Mouse (Mus musculus) liver, adult 2 months (tissue): Measurements from ENCODE around the gene Mmp27. TPM values are rescaled to one million over a fixed set of nuclear protein-coding genes. Genes with fewer than 3 reads are reported as not detected.

Source experiments
- DNase-seq: peaks from one replicate; pipeline ENCODE4 v3.0.0-alpha.2; 2011; ENCODE audit warnings: low read depth, low spot score; ENCODE audit errors: extremely low read depth
- H3K27ac ChIP-seq: fragments of 200-500 bp; replicated peaks from 2 replicates; pipeline ENCODE4 v1.5.1; 2012; ENCODE audit warnings: low read depth, mild to moderate bottlenecking, control low read depth, inconsistent platforms, low read length; ENCODE audit not compliant: insufficient read depth
- H3K27me3 ChIP-seq: fragments of 200-500 bp; 2 replicates; pipeline ENCODE4 v1.6.1; 2012; ENCODE audit warnings: mild to moderate bottlenecking, moderate library complexity, low read length, inconsistent platforms; ENCODE audit not compliant: control insufficient read depth, insufficient read depth
- H3K36me3 ChIP-seq: fragments of 200-500 bp; 2 replicates; pipeline ENCODE4 v1.6.1; 2012; ENCODE audit warnings: low read length, inconsistent platforms; ENCODE audit not compliant: control insufficient read depth, insufficient read depth
- H3K4me1 ChIP-seq: fragments of 200-500 bp; 2 replicates; pipeline ENCODE4 v1.6.1; 2011; ENCODE audit warnings: low read length; ENCODE audit not compliant: control insufficient read depth, insufficient read depth
- H3K4me3 ChIP-seq: fragments of 200-500 bp; 2 replicates; pipeline ENCODE4 v1.5.1; 2011; ENCODE audit warnings: low read depth, mild to moderate bottlenecking, control low read depth, low read length, moderate library complexity; ENCODE audit not compliant: insufficient read depth
- H3K79me2 ChIP-seq: fragments of 200-500 bp; 2 replicates; pipeline ENCODE4 v1.6.1; 2012; ENCODE audit warnings: inconsistent platforms, mild to moderate bottlenecking, low read length, moderate library complexity; ENCODE audit not compliant: control insufficient read depth, insufficient read depth
- H3K9ac ChIP-seq: fragments of 200-500 bp; 2 replicates; pipeline ENCODE4 v1.6.1; 2012; ENCODE audit warnings: low read depth, mild to moderate bottlenecking, control low read depth, inconsistent platforms, low read length
- CTCF ChIP-seq: fragments of 200-500 bp; IDR thresholded peaks from 2 replicates; pipeline ENCODE4 v1.5.1; 2011; ENCODE audit warnings: low read depth, low read length, control low read depth
- POLR2A ChIP-seq: fragments of 200-500 bp; IDR thresholded peaks from 2 replicates; pipeline ENCODE4 v1.6.1; 2011; ENCODE audit warnings: low read length, control low read depth; ENCODE audit not compliant: insufficient read depth; ENCODE audit errors: extremely low read depth
- WGBS: fragments of 180-500 bp; shearing (Covaris S2); methylation state at CpG from one replicate; pipeline ENCODE4 v1.1.7; 2018; 5-methylcytosine and 5-hydroxymethylcytosine counted together
- polyA plus RNA-seq: library from polyadenylated mRNA; depleted of rRNA; stranded (reverse); fragments of >200 nt; gene quantifications from 2 replicates; pipeline ENCODE4 v1.2.3, GENCODE M21; 2012; rRNA removed
- total RNA-seq: library from RNA; depleted of rRNA; stranded (reverse); fragments of >200 nt; gene quantifications from 2 replicates; pipeline ENCODE4 v1.2.3, GENCODE M21; 2014; rRNA removed

The Mmp27 gene
- total and polyA plus RNA-seq, 2 experiments = 0.07 to 1.1 TPM

- 70% methylated on average over 3 of the region's 3 CpGs for WGBS
- H3K9ac ChIP-seq = no peak overlapping the region
- DNase-seq = no peak
- H3K4me1 ChIP-seq = no peaks in the 10 kb centered on the region
- no peak for TF ChIP-seq CTCF
- no peak for TF ChIP-seq POLR2A
- H3K4me3 ChIP-seq = no peak overlapping the region
- no peaks in the 10 kb centered on the region for H3K79me2 ChIP-seq
- H3K27ac ChIP-seq = no peak overlapping the region
- no peaks in the 10 kb centered on the region; the same call in 1 of the 2 replicates for H3K27me3 ChIP-seq
- H3K36me3 ChIP-seq = no peaks in the 10 kb centered on the region
Measured at GRCm38 (mm10) chr9:7622582-7622981, 51.4 kb downstream of the Mmp27 start.

- Histone ChIP-seq H3K9ac (no peak within 1 kb of the TSS), H3K79me2 (no peaks in the 10 kb centered on the region), H3K4me1 (no peaks in the 10 kb centered on the region), H3K4me3 (no peak within 1 kb of the TSS), H3K27ac (no peak within 1 kb of the TSS), H3K27me3 (no peaks in the 10 kb centered on the region; the same call in 1 of the 2 replicates), H3K36me3 (no peaks in the 10 kb centered on the region)
- TF ChIP-seq POLR2A = no peak
- TF ChIP-seq CTCF = no peak
- no peak for DNase-seq
Measured at GRCm38 (mm10) chr9:7627931-7628330, 56.7 kb downstream of the Mmp27 start, which contains the start of gene Mmp20. Mmp20 (plus strand) TSS chr9:7628231.

Other genes starting within 250 kb of the Mmp27 start
- gene Mmp12, start 227.0 kb upstream of the Mmp27 start, total RNA-seq = 0.67 and 0.83 TPM in 2 replicates
- gene Mmp12, start 227.0 kb upstream of the Mmp27 start, polyA plus RNA-seq = 0.07 TPM in 1 of 2 replicates, not detected in the other
- not detected in 2 replicates for gene Mmp1b, start 183.3 kb upstream of the Mmp27 start, total RNA-seq
- gene Mmp1b, start 183.3 kb upstream of the Mmp27 start, polyA plus RNA-seq = not detected in 2 replicates
- 0.18 and 0.20 TPM in 2 replicates for gene Mmp3, start 125.6 kb upstream of the Mmp27 start, total RNA-seq
- 0.09 TPM in 1 of 2 replicates, not detected in the other for gene Mmp3, start 125.6 kb upstream of the Mmp27 start, polyA plus RNA-seq
- gene Mmp10, start 69.0 kb upstream of the Mmp27 start, total RNA-seq = not detected in 2 replicates
- gene Mmp10, start 69.0 kb upstream of the Mmp27 start, polyA plus RNA-seq = not detected in 2 replicates
- under 0.01 and 0.07 TPM in 2 replicates for gene Mmp8, start 12.9 kb upstream of the Mmp27 start, total RNA-seq
- 0.09 TPM in 1 of 2 replicates, not detected in the other for gene Mmp8, start 12.9 kb upstream of the Mmp27 start, polyA plus RNA-seq
- gene Mmp20, start 56.8 kb downstream of the Mmp27 start, total RNA-seq = under 0.01 TPM in 1 of 2 replicates, not detected in the other
- not detected in 2 replicates for gene Mmp20, start 56.8 kb downstream of the Mmp27 start, polyA plus RNA-seq
- 0.13 and 0.55 TPM in 2 replicates for gene Mmp7, start 120.7 kb downstream of the Mmp27 start, total RNA-seq
- gene Mmp7, start 120.7 kb downstream of the Mmp27 start, polyA plus RNA-seq = not detected in 2 replicates
- gene Tmem123, start 192.6 kb downstream of the Mmp27 start, total RNA-seq = 26.9 and 29.5 TPM in 2 replicates
- gene Tmem123, start 192.6 kb downstream of the Mmp27 start, polyA plus RNA-seq = 15.8 and 21.3 TPM in 2 replicates